Mouse (Mus musculus): ENCODE measurements around the gene Slc16a14.

- TF ChIP-seq POLR2A (IDR thresholded peaks at IDR 0.05; ENCODE audit: insufficient read depth, low read depth, low read length) (no peak), CTCF (IDR thresholded peaks at IDR 0.05; ENCODE audit: insufficient read depth, low read depth, low read length) (no peak)
Observed at GRCm38 (mm10) chr1:84890005-84890393, 44.9 kb downstream of the Slc16a14 start.

All from olfactory bulb, adult 2 months (tissue).